Mouse (Mus musculus) heart, embryonic 12.5 days (tissue): Measurements from ENCODE around the gene Gna13. TPM values are rescaled to one million over a fixed set of nuclear protein-coding genes. Genes with fewer than 3 reads are reported as not detected.

ENCODE experiments used
- ATAC-seq: fragments of 200-750 bp; cut with Nextera tagmentation; 2 replicates; pipeline ENCODE4 v1.8.0; 2017; ENCODE audit warnings: moderate TSS enrichment, moderate library complexity; ENCODE audit not compliant: insufficient number of reproducible peaks, low FRiP score
- H3K27ac ChIP-seq: fragments of 300-500 bp; sonication (generic); 2 replicates; pipeline ENCODE4 v1.5.1; 2016; ENCODE audit warnings: mild to moderate bottlenecking, moderate library complexity; ENCODE audit not compliant: poor library complexity, severe bottlenecking
- H3K27me3 ChIP-seq: fragments of 300-500 bp; sonication (generic); replicated peaks from 2 replicates; pipeline ENCODE4 v1.6.1; 2016; ENCODE audit warnings: mild to moderate bottlenecking, moderate library complexity
- H3K36me3 ChIP-seq: fragments of 300-500 bp; sonication (generic); 2 replicates; pipeline ENCODE4 v1.6.1; 2016; ENCODE audit warnings: mild to moderate bottlenecking, moderate library complexity
- H3K4me1 ChIP-seq: fragments of 300-500 bp; sonication (generic); replicated peaks from 2 replicates; pipeline ENCODE4 v1.6.1; 2016; ENCODE audit warnings: mild to moderate bottlenecking
- H3K4me2 ChIP-seq: fragments of 300-500 bp; sonication (generic); 2 replicates; pipeline ENCODE4 v1.6.1; 2016; ENCODE audit warnings: mild to moderate bottlenecking, moderate library complexity
- H3K4me3 ChIP-seq: fragments of 300-500 bp; sonication (generic); 2 replicates; pipeline ENCODE4 v1.5.1; 2016; ENCODE audit warnings: mild to moderate bottlenecking
- H3K9ac ChIP-seq: fragments of 300-500 bp; sonication (generic); 2 replicates; pipeline ENCODE4 v1.6.1; 2016; ENCODE audit warnings: mild to moderate bottlenecking, moderate library complexity
- H3K9me3 ChIP-seq: fragments of 300-500 bp; sonication (generic); replicated peaks from 2 replicates; pipeline ENCODE4 v1.6.1; 2016; ENCODE audit warnings: mild to moderate bottlenecking, moderate library complexity
- WGBS: fragments of 180-500 bp; shearing (Covaris S2); methylation state at CpG from one replicate; pipeline ENCODE4 v1.1.7; 2016; 5-methylcytosine and 5-hydroxymethylcytosine counted together
- polyA plus RNA-seq: library from polyadenylated mRNA; unstranded; fragments of >200 nt; fragmentation: Nextera tagmentation; extraction: Ambion mirVana; gene quantifications from 2 replicates; pipeline ENCODE4 v1.2.1, GENCODE M21; 2016

Gna13 gene
- polyA plus RNA-seq, 1 experiment from 2014 or later: 21.6 TPM

- H3K27me3 ChIP-seq: no peaks in the 10 kb centered on the region
- no peak overlapping the region for H3K4me3 ChIP-seq
- H3K4me2 ChIP-seq: no peak overlapping the region
- H3K27ac ChIP-seq: no peak overlapping the region
- H3K36me3 ChIP-seq: no peaks in the 10 kb centered on the region
- no peak overlapping the region for H3K9ac ChIP-seq
- no peaks in the 10 kb centered on the region for H3K9me3 ChIP-seq
- peaks cover 32% of the 10 kb centered on the region for H3K4me1 ChIP-seq
- no peak for ATAC-seq
- 85% methylated on average over 7 of the region's 7 CpGs for WGBS
Observed at GRCm38 (mm10) chr11:109350317-109350714, 12.3 kb upstream of the Gna13 start.

DNA sequence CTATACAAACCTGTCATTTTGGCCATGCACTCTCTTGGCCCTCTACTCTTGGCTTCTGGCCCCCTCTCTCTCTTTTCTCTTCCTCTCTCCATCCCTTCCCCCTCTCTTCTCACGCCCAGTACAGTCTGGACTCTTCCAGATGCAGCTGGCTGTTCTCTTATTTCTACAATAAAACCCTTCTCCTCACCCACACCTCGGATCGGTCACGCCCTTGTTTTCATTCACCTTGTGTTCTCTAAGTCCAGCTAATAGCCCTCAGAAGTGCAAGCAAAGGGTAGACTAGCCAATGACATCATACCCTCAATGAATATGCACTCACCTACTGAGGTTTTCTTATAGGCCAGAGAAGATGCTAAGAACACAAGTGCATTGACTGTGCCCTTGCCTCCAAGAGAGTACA, 11.1 kb upstream of the Gna13 start:
- no peak for ATAC-seq
- WGBS: 83% methylated on average over 4 of the region's 4 CpGs
- Histone ChIP-seq H3K36me3 (no peaks in the 10 kb centered on the region), H3K9me3 (no peaks in the 10 kb centered on the region), H3K4me3 (no peak overlapping the region), H3K27me3 (no peaks in the 10 kb centered on the region), H3K4me1 (peaks cover 27% of the 10 kb centered on the region), H3K4me2 (no peak overlapping the region), H3K9ac (no peak overlapping the region), H3K27ac (no peak overlapping the region)

DNA sequence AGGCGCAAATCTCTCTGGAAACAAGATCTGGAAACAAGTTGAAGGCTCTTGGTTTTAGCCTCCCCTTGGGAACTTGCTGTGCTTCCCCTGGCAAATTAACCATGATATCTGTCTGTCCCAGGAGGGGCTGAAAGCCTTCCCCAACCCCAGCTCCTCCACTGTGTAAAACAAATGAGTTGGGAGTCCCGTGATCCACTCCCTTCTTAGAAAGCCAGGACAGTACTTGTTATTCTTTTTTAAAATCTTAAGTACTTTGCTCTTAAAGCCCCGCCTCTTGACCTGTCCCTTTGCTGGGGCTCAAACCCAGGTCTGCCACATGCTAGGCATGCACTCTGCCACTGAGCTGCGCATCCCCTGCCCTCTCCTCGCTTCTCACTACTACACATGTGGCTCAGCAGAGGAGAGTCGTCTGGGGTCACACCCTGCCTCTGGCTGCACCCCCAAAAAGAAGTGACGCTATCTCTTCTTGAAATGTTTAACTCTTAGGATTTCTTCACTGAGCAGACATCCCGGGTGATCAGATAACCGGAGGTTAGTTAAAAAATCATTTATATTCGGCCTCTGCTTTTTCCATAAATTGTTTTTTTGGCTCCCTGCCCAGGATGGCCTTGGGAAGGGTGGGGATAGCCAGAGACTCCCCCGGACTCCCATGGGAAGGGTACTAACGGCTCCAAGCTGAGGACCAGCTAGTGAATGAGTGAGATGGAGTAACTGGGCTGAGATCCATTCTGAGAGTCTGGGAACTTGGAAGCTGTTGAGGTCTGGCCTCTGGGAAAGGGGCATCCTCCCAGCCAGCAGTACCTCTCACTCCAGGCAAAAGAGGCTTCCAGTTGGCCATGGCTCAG, 9.0 kb upstream of the Gna13 start:
- Histone ChIP-seq H3K9me3 (no peaks in the 10 kb centered on the region), H3K36me3 (no peaks in the 10 kb centered on the region), H3K4me3 (no peak overlapping the region), H3K4me2 (no peak overlapping the region), H3K4me1 (peaks cover 16% of the 10 kb centered on the region), H3K27ac (no peak overlapping the region), H3K27me3 (no peaks in the 10 kb centered on the region), H3K9ac (no peak overlapping the region)
- WGBS: 60% methylated on average over 12 of the region's 12 CpGs
- ATAC-seq: 0 out of 2 replicates have a peak, but pooled peaks have one; percentile 44

- WGBS: 77% methylated on average over 6 of the region's 6 CpGs
Observed at GRCm38 (mm10) chr11:109354236-109354613, 8.4 kb upstream of the Gna13 start.

GRCm38 (mm10) chr11:109355771-109356388, 6.8 kb upstream of the Gna13 start:
- WGBS: 53% methylated on average over 16 of the region's 16 CpGs
- H3K27ac ChIP-seq: no peak overlapping the region
- no peak for ATAC-seq
- H3K36me3 ChIP-seq: no peaks in the 10 kb centered on the region
- no peak overlapping the region for H3K4me3 ChIP-seq
- H3K9me3 ChIP-seq: no peaks in the 10 kb centered on the region
- H3K4me1 ChIP-seq: peaks cover 16% of the 10 kb centered on the region
- H3K9ac ChIP-seq: 0 out of 2 replicates have a peak overlapping the region, but pooled peaks have one; percentile 13
- H3K4me2 ChIP-seq: no peak overlapping the region
- H3K27me3 ChIP-seq: no peaks in the 10 kb centered on the region

More at GRCm38 (mm10) chr11:109354236-109354613, 8.4 kb upstream of the Gna13 start:
- no peak overlapping the region for H3K4me3 ChIP-seq
- H3K4me2 ChIP-seq: no peak overlapping the region
- H3K4me1 ChIP-seq: peaks cover 17% of the 10 kb centered on the region
- no peaks in the 10 kb centered on the region for H3K27me3 ChIP-seq
- H3K9ac ChIP-seq: no peak overlapping the region
- no peaks in the 10 kb centered on the region for H3K36me3 ChIP-seq
- ATAC-seq: 0 out of 2 replicates have a peak, but pooled peaks have one; percentile 13
- H3K27ac ChIP-seq: no peak overlapping the region
- H3K9me3 ChIP-seq: no peaks in the 10 kb centered on the region

DNA sequence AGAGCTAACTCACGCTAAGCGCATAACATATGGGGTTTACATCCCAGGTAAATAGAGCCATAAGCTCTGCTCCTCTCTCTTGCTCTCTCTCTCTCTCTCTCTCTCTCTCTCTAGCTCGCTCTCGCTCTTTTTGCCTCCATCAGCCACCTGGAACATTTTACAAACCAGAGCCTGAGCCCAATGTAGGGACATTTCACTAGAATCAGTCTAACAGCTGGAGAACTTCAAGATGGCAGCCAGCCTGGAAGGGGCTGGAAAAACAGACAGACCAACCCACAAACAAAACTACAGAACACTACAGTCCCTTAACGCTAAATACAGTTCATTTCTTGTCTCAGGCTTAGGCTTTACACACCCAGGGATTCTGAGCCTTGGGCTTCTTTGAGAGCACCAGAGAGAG, 5.5 kb upstream of the Gna13 start:
- Histone ChIP-seq H3K4me3 (no peak overlapping the region), H3K27me3 (no peaks in the 10 kb centered on the region), H3K36me3 (no peaks in the 10 kb centered on the region), H3K4me1 (peaks cover 26% of the 10 kb centered on the region), H3K4me2 (no peak overlapping the region), H3K9me3 (no peaks in the 10 kb centered on the region), H3K9ac (no peak overlapping the region), H3K27ac (no peak overlapping the region)
- WGBS: 86% methylated on average over 5 of the region's 5 CpGs
- ATAC-seq: no peak

GRCm38 (mm10) chr11:109358549-109358948, 4.1 kb upstream of the Gna13 start:
- Histone ChIP-seq H3K36me3 (no peaks in the 10 kb centered on the region), H3K27ac (peak overlapping the region; percentile 41; the same call in 1 of the 2 replicates), H3K27me3 (no peaks in the 10 kb centered on the region), H3K4me3 (no peak overlapping the region), H3K4me1 (peaks cover 23% of the 10 kb centered on the region), H3K9me3 (no peaks in the 10 kb centered on the region), H3K9ac (no peak overlapping the region), H3K4me2 (no peak overlapping the region)
- no peak for ATAC-seq
- 29% methylated on average over 3 of the region's 3 CpGs for WGBS

GRCm38 (mm10) chr11:109359043-109359752, 3.4 kb upstream of the Gna13 start:
- 54% methylated on average over 13 of the region's 13 CpGs for WGBS
- Histone ChIP-seq H3K9ac (no peak overlapping the region), H3K27ac (no peak overlapping the region), H3K4me2 (no peak overlapping the region), H3K27me3 (no peaks in the 10 kb centered on the region), H3K36me3 (no peaks in the 10 kb centered on the region), H3K9me3 (no peaks in the 10 kb centered on the region), H3K4me1 (peaks cover 23% of the 10 kb centered on the region), H3K4me3 (no peak overlapping the region)
- no peak for ATAC-seq

DNA sequence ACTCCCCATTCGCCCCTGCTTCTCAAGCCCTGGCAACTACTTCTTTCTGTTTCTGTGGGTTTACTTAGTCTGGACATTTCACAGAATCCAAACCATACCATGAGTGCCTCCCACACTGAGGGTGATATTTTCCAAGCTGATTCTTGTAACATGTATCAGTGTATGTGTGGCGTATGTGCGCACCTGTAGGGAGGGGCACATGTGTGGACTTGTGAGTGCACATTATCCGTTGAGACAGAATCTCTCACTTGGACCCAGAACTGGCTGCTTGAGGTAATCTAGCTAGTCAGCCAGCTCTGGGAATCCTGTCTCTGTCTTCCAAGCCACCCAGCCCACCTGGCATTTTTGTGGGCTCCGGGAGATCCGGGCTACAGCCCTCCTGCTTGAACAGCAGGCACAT, 2.5 kb upstream of the Gna13 start:
- peaks cover 32% of the 10 kb centered on the region for H3K4me1 ChIP-seq
- 88% methylated on average over 6 of the region's 6 CpGs for WGBS
- ATAC-seq: no peak

DNA sequence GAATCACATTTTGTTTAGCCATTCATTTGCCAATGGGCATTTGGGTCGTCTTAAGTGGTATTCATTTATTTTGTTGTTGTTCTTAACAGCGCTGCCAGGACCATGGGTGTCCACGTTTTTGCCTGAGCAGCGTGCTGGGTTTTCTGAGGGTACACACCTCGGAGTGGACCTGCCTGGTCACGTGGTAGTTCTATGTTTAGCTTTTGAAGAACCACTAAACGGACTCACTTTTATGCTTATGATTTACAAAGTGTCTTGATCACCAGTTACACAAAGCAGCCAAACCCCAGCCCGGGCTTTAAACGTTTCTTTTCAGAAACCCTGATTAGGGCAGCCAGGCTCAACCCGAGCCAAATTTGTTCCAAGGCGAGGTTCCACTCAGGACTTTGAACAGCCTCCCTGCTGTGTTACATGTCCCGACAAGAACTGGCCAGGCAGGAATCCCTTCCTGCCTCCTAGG, 2.0 kb upstream of the Gna13 start:
- no peak overlapping the region for H3K27ac ChIP-seq

More for the DNA sequence above, 2.5 kb upstream of the Gna13 start:
- no peaks in the 10 kb centered on the region for H3K9me3 ChIP-seq
- no peak overlapping the region for H3K27ac ChIP-seq
- no peak overlapping the region for H3K4me3 ChIP-seq
- H3K9ac ChIP-seq: no peak overlapping the region
- H3K36me3 ChIP-seq: no peaks in the 10 kb centered on the region
- no peak overlapping the region for H3K4me2 ChIP-seq
- no peaks in the 10 kb centered on the region for H3K27me3 ChIP-seq

DNA sequence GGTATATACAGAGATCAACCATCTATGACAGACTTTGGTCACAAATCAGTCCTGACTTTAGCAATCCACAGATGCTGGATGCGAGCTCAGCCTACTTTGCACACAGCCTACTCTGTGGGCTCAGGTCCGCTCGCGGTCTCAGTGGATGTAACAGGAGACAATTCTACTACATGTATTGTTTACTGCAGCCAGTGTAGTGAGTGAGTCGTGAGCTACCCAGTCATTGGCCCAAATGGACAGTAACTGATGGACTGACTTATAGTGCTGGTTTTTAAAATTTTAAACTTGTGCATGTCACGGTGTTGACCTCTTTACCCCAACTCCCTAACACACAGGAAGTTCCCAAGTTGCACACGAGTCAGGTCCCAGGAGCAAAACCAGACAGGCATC, 1.4 kb upstream of the Gna13 start:
- H3K27me3 ChIP-seq: no peaks in the 10 kb centered on the region
- H3K4me1 ChIP-seq: peaks cover 43% of the 10 kb centered on the region
- peak overlapping the region; percentile 90; the same call in 1 of the 2 replicates for H3K9ac ChIP-seq
- no peak overlapping the region for H3K4me3 ChIP-seq
- peak overlapping the region; percentile 77 for H3K4me2 ChIP-seq
- no peaks in the 10 kb centered on the region for H3K9me3 ChIP-seq
- H3K27ac ChIP-seq: no peak overlapping the region
- no peak for ATAC-seq
- 66% methylated on average over 7 of the region's 7 CpGs for WGBS
- H3K36me3 ChIP-seq: peaks cover 9% of the 10 kb centered on the region

More for the DNA sequence above, 2.0 kb upstream of the Gna13 start:
- 70% methylated on average over 12 of the region's 12 CpGs for WGBS
- Histone ChIP-seq H3K9me3 (no peaks in the 10 kb centered on the region), H3K4me1 (peaks cover 37% of the 10 kb centered on the region), H3K9ac (no peak overlapping the region), H3K36me3 (peaks cover 3% of the 10 kb centered on the region), H3K27me3 (no peaks in the 10 kb centered on the region), H3K4me2 (no peak overlapping the region), H3K4me3 (no peak overlapping the region)
- ATAC-seq: no peak
